Mouse (Mus musculus): ENCODE results near the gene Rptor. TPM values are rescaled to one million over a fixed set of nuclear protein-coding genes. Genes with fewer than 3 reads are reported as not detected.

Gene Rptor
- polyA plus RNA-seq, 1 experiment, result 35.2 TPM

DNA sequence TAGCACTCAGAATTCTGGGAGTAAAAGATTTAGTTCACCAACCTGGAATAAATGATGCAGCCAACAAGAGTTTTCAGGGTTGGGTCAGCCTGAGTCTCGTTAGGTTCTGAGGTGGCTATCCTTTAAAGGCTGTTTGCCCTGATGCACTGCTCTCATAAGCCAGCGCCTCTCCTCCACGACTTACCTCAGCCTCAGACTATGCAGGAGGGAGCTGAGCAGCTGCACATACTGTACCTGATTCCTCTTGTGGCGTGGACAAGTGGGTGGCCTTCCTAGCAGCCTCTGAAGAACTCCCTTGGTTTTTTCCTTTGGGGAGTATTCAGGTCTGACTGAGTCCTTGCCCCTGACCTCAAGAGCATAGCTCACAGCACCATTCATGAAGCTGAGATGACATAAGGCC lies 209.4 kb downstream of the Rptor start:
- Histone ChIP-seq H3K4me1 (ENCODE audit: control insufficient read depth, insufficient read depth, low read length) (peaks cover 8% of the 10 kb centered on the region), H3K27ac (ENCODE audit: insufficient read depth, low read length) (no peak overlapping the region)

DNA sequence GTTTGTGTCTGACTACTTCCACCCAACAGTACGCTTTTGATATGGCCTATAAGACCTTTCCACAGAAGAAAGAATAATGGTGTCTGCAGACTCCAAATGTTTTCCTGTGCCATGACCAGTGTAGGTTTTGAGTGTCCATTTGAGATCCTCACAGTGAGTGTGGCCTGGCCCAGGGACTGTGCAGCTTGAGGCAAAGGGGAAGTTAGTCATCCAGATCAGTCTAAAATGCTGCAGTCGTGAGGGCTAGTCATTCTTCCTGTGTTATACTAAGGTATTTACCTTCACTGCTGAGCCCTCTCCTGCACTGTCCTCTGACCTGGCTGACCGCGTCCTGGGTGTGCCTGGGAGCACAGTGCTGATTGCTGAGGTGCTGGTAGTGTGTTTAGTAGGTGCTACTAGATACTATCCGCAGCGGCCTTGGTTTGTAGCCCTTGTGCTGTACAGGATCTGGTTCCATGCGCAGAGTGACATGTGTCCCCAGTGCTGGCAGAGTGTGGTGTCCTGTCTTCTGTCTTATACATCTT lies 211.4 kb downstream of the Rptor start:
- H3K4me3 ChIP-seq (ENCODE audit: insufficient read depth, low read length), result no peak overlapping the region
- H3K4me1 ChIP-seq (ENCODE audit: control insufficient read depth, insufficient read depth, low read length), result peaks cover 3% of the 10 kb centered on the region
- TF ChIP-seq CTCF (IDR thresholded peaks at IDR 0.05; ENCODE audit: extremely low read depth, insufficient read depth, low read length), result no peak
- no peak overlapping the region for H3K27ac ChIP-seq (ENCODE audit: insufficient read depth, low read length)

More for the DNA sequence above, 209.4 kb downstream of the Rptor start:
- TF ChIP-seq POLR2A (IDR thresholded peaks at IDR 0.05; ENCODE audit: extremely low read depth, insufficient read depth, low read length) (no peak), CTCF (IDR thresholded peaks at IDR 0.05; ENCODE audit: extremely low read depth, insufficient read depth, low read length) (no peak)
- no peak overlapping the region for H3K4me3 ChIP-seq (ENCODE audit: insufficient read depth, low read length)

DNA sequence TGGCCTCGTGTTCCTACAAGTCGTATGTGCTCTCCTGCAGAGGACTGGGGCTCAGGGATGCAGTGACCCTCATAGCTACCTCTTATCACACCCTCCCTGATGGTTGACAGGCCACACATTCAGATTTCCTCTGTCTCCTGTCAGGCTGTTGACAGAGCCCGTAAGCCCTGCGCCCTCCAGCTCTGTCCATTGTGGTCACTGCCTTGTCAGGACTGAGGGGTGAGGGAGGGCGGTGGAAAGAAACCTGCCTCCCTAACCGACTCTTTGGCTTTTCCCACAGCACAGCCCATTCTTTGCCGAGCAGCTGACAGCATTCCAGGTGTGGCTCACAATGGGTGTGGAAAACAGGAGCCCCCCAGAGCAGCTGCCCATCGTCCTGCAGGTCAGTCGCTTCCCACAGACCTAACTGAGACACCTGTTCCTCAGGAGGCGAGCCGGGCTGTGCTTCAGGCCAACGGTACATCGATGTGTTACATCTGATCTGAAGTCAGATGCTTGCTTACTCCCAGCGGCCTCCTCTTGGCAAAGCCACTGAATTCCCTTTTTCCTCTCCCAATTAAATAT lies 214.2 kb downstream of the Rptor start:
- no peak overlapping the region for H3K4me3 ChIP-seq (ENCODE audit: insufficient read depth, low read length)
- TF ChIP-seq CTCF (IDR thresholded peaks at IDR 0.05; ENCODE audit: extremely low read depth, insufficient read depth, low read length) (no peak), POLR2A (IDR thresholded peaks at IDR 0.05; ENCODE audit: extremely low read depth, insufficient read depth, low read length) (no peak)
- 0 out of 2 replicates have a peak overlapping the region, but pooled peaks have one; percentile 44 for H3K27ac ChIP-seq (ENCODE audit: insufficient read depth, low read length)
- no peaks in the 10 kb centered on the region for H3K4me1 ChIP-seq (ENCODE audit: control insufficient read depth, insufficient read depth, low read length)

DNA sequence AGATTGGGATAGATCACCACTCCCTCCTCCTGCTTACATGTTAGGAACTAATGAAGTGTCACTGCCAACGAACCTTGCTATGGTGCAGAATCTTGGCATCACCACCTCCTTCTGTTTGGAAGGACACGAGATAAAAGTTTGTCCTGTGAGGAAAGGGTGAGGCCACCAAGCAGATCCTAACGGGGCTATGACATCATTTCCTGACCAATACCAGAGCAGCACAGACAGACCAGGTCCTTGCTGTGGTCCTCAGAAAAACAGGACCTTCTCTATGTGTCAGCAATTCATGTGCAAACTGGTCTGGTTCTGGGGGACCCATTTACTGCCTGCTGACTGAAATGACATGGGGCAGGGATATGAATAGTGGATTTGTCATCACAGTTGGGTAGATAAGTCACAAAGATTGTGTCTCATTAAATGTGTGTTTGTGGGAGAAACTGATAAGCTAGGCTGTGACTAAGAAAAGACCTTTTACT lies 214.7 kb downstream of the Rptor start:
- Histone ChIP-seq H3K27ac (ENCODE audit: insufficient read depth, low read length) (no peak overlapping the region), H3K4me1 (ENCODE audit: control insufficient read depth, insufficient read depth, low read length) (no peaks in the 10 kb centered on the region), H3K4me3 (ENCODE audit: insufficient read depth, low read length) (no peak overlapping the region)
- no peak for TF ChIP-seq CTCF (IDR thresholded peaks at IDR 0.05; ENCODE audit: extremely low read depth, insufficient read depth, low read length)
- TF ChIP-seq POLR2A (IDR thresholded peaks at IDR 0.05; ENCODE audit: extremely low read depth, insufficient read depth, low read length), result no peak

DNA sequence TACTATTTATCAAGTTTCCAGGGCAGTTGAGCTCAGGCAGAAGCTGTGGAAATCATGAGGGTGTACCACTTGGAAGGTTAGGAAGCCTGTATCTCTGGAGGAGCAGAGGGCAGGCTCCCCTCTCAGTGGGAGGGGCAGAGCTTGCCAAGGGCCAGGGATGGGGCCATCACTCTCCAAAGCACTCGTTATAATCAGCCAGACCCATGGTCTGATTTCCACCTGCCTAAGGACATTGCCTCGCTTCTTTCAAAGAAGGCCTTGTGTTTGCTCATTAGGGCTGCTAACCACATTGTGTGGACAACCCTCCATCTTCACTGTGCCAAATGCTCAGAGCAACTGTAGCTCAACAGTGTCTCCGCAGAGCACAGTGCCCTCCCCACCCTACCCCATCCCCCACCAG lies 215.2 kb downstream of the Rptor start:
- H3K4me1 ChIP-seq (ENCODE audit: control insufficient read depth, insufficient read depth, low read length), result 0 out of 2 replicates have a peak, but pooled peaks cover 1% of the 10 kb centered on the region
- TF ChIP-seq POLR2A (IDR thresholded peaks at IDR 0.05; ENCODE audit: extremely low read depth, insufficient read depth, low read length) (no peak), CTCF (IDR thresholded peaks at IDR 0.05; ENCODE audit: extremely low read depth, insufficient read depth, low read length) (no peak)
- H3K4me3 ChIP-seq (ENCODE audit: insufficient read depth, low read length), result no peak overlapping the region
- H3K27ac ChIP-seq (ENCODE audit: insufficient read depth, low read length), result no peak overlapping the region

DNA sequence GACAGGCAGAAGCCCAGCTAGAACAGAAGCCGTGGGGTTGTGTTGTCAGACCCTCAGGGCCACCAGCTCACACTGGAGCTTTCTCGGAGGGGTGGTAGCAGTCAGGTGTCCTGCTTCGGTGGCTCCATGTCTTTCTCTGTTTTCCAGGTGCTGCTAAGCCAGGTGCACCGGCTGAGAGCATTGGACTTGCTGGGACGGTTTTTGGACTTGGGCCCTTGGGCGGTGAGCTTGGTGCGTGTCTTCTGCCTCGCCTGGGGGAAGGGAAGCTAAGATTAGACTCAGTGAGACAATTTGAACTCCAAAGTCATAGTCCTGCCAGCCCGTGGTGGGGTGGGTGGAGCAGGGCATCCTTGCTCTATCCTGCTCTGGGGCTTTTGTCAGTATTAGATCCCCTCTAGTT lies 218.8 kb downstream of the Rptor start:
- TF ChIP-seq CTCF (IDR thresholded peaks at IDR 0.05; ENCODE audit: extremely low read depth, insufficient read depth, low read length) (no peak), POLR2A (IDR thresholded peaks at IDR 0.05; ENCODE audit: extremely low read depth, insufficient read depth, low read length) (no peak)
- no peak overlapping the region for H3K4me3 ChIP-seq (ENCODE audit: insufficient read depth, low read length)
- H3K27ac ChIP-seq (ENCODE audit: insufficient read depth, low read length), result no peak overlapping the region
- peaks cover 4% of the 10 kb centered on the region; the same call in 1 of the 2 replicates for H3K4me1 ChIP-seq (ENCODE audit: control insufficient read depth, insufficient read depth, low read length)

DNA sequence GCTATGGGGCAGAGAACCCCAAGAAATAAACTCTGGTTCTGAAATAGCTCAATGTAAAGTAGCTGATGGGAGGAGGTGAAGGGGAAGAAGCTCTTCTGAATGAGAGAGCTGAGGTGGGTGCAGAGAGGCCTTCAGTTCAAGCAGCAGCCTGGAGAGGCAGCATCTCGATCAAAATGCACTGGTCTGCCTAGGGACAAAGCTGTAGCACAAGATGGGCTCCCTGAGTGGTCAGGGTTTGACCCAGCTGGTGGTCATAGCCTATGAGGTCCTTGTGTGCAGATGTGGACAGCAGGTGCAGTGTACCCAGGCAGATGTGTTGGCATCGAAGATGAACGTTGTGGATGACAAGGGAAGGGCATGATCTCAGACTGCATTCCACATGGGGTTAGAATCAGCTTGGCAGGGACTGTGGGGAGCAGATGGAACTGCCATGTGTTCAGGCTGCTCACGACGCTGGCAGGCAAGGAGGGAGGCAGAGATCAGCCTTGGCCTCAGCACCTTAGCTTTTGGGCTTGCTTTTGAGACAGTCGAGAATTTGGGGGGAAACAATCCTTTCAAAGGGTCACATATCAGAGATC lies 221.5 kb downstream of the Rptor start:
- H3K27ac ChIP-seq (ENCODE audit: insufficient read depth, low read length), result no peak overlapping the region
- no peak for TF ChIP-seq CTCF (IDR thresholded peaks at IDR 0.05; ENCODE audit: extremely low read depth, insufficient read depth, low read length)
- TF ChIP-seq POLR2A (IDR thresholded peaks at IDR 0.05; ENCODE audit: extremely low read depth, insufficient read depth, low read length), result no peak
- H3K4me1 ChIP-seq (ENCODE audit: control insufficient read depth, insufficient read depth, low read length), result peaks cover 4% of the 10 kb centered on the region; the same call in 1 of the 2 replicates
- no peak overlapping the region for H3K4me3 ChIP-seq (ENCODE audit: insufficient read depth, low read length)

DNA sequence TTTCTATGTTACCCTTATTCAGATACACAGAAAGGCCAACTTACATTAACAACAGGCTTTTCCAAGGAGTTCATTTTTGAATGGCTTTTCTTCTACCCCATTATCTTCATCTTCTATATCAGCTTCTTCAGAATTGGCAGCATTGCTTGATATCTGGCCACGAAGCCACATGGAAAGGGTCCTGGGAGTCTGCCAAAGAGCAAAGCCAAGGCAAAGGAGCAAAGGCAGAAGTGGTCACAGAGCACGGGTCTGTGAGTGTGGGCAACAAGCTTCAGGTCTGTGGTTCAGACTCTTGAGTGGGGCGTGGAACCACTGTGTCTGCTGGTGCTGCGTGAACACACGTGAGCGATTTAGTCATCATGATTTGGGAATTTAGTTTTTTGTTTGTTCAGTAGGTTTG lies 223.1 kb downstream of the Rptor start:
- no peak overlapping the region for H3K4me3 ChIP-seq (ENCODE audit: insufficient read depth, low read length)
- H3K4me1 ChIP-seq (ENCODE audit: control insufficient read depth, insufficient read depth, low read length), result peaks cover 4% of the 10 kb centered on the region; the same call in 1 of the 2 replicates
- TF ChIP-seq POLR2A (IDR thresholded peaks at IDR 0.05; ENCODE audit: extremely low read depth, insufficient read depth, low read length) (no peak), CTCF (IDR thresholded peaks at IDR 0.05; ENCODE audit: extremely low read depth, insufficient read depth, low read length) (no peak)
- H3K27ac ChIP-seq (ENCODE audit: insufficient read depth, low read length), result no peak overlapping the region

DNA sequence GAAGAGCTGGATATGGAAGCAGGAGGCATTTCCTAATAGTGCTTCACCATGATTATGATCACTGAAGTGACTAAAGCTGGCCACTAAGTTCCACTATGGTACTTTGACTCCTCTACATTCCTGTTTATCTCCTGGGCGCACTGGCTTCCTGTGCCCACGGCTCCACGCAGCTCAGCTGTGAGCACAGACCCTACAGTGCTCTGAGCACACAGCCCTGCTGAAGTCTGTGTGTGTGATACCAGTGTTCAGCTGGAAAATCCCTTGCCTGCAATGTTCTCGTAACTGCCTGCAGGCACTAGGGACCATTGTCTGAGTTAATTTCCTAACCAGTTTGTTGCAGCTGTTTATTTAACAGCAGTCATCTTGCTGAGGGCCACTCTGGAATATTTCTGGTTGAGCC lies 223.5 kb downstream of the Rptor start:
- peaks cover 4% of the 10 kb centered on the region; the same call in 1 of the 2 replicates for H3K4me1 ChIP-seq (ENCODE audit: control insufficient read depth, insufficient read depth, low read length)

DNA sequence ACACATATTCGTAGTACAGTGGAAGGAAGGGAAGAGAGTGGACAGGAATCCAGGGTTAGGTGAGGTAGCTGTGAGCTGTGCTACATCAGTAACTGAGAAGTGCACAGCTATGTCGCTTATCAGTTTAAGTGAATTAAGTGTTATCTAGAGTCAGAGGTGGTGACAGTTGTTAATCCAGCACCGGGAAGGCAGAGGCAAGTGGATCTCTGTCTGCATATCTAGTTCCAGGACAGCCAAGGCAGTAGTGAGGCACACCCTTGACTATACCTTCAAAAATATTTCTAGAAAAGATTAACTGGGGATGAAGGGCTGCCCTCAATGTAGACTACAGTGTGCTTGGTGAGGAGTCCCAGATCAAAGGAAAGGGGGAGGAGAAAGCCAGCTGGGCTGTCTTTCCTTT lies 226.4 kb downstream of the Rptor start:
- no peak overlapping the region for H3K4me3 ChIP-seq (ENCODE audit: insufficient read depth, low read length)
- H3K27ac ChIP-seq (ENCODE audit: insufficient read depth, low read length), result no peak overlapping the region
- no peak for TF ChIP-seq CTCF (IDR thresholded peaks at IDR 0.05; ENCODE audit: extremely low read depth, insufficient read depth, low read length)
- TF ChIP-seq POLR2A (IDR thresholded peaks at IDR 0.05; ENCODE audit: extremely low read depth, insufficient read depth, low read length), result no peak
- H3K4me1 ChIP-seq (ENCODE audit: control insufficient read depth, insufficient read depth, low read length), result peaks cover 2% of the 10 kb centered on the region; the same call in 1 of the 2 replicates

More for the DNA sequence above, 223.5 kb downstream of the Rptor start:
- no peak overlapping the region for H3K27ac ChIP-seq (ENCODE audit: insufficient read depth, low read length)
- TF ChIP-seq POLR2A (IDR thresholded peaks at IDR 0.05; ENCODE audit: extremely low read depth, insufficient read depth, low read length), result no peak
- no peak for TF ChIP-seq CTCF (IDR thresholded peaks at IDR 0.05; ENCODE audit: extremely low read depth, insufficient read depth, low read length)
- no peak overlapping the region for H3K4me3 ChIP-seq (ENCODE audit: insufficient read depth, low read length)
